Mouse (Mus musculus) stomach, embryonic 14.5 days (tissue): Measurements from ENCODE around the gene Dock10. TPM values are rescaled to one million over a fixed set of nuclear protein-coding genes. Genes with fewer than 3 reads are reported as not detected.
A peak's percentile ranks its signal among the peaks of the same experiment; 100 is the strongest.

Experiments
- ATAC-seq: fragments of 200-750 bp; cut with Nextera tagmentation; 2 replicates; pipeline ENCODE4 v1.8.0; 2017; ENCODE audit warnings: low read depth, moderate TSS enrichment; ENCODE audit not compliant: insufficient number of reproducible peaks, insufficient read depth, low FRiP score
- H3K27ac ChIP-seq: fragments of 300-500 bp; sonication (generic); 2 replicates; pipeline ENCODE4 v1.5.1; 2014; ENCODE audit warnings: mild to moderate bottlenecking, low read length, moderate library complexity, mixed read lengths
- H3K27me3 ChIP-seq: fragments of 300-500 bp; sonication (generic); 2 replicates; pipeline ENCODE4 v1.6.1; 2014; ENCODE audit warnings: low read length, control low read depth, mixed read lengths; ENCODE audit not compliant: control insufficient read depth, insufficient read depth
- H3K36me3 ChIP-seq: fragments of 300-500 bp; sonication (generic); 2 replicates; pipeline ENCODE4 v1.6.1; 2014; ENCODE audit warnings: mild to moderate bottlenecking, control low read depth, low read length, moderate library complexity, mixed read lengths; ENCODE audit not compliant: control insufficient read depth, insufficient read depth
- H3K4me1 ChIP-seq: fragments of 300-500 bp; sonication (generic); 2 replicates; pipeline ENCODE4 v1.6.1; 2014; ENCODE audit warnings: low read length, control low read depth, mixed read lengths; ENCODE audit not compliant: control insufficient read depth, insufficient read depth
- H3K4me2 ChIP-seq: fragments of 300-500 bp; sonication (generic); replicated peaks from 2 replicates; pipeline ENCODE4 v1.6.1; 2014; ENCODE audit warnings: low read depth, low read length, control low read depth
- H3K4me3 ChIP-seq: fragments of 300-500 bp; sonication (generic); 2 replicates; pipeline ENCODE4 v1.5.1; 2014; ENCODE audit warnings: low read depth, low read length, control low read depth
- H3K9ac ChIP-seq: fragments of 300-500 bp; sonication (generic); replicated peaks from 2 replicates; pipeline ENCODE4 v1.6.1; 2014; ENCODE audit warnings: low read depth, mild to moderate bottlenecking, control low read depth, low read length, moderate library complexity, mixed read lengths
- H3K9me3 ChIP-seq: fragments of 300-500 bp; sonication (generic); 2 replicates; pipeline ENCODE4 v1.6.1; 2016; ENCODE audit warnings: low read depth, low read length, control low read depth; ENCODE audit not compliant: control insufficient read depth
- WGBS: fragments of 180-500 bp; shearing (Covaris S2); extraction: QIAGEN DNeasy Blood & Tissue Kit; methylation state at CpG from one replicate; pipeline ENCODE4 v1.1.7; 2014; 5-methylcytosine and 5-hydroxymethylcytosine counted together
- polyA plus RNA-seq: library from polyadenylated mRNA; unstranded; fragments of >200 nt; fragmentation: Nextera tagmentation; extraction: Ambion mirVana; gene quantifications from 2 replicates; pipeline ENCODE4 v1.2.1, GENCODE M21; 2014

The Dock10 gene
- polyA plus RNA-seq, 1 experiment from 2014 or later = 9.4 TPM

DNA sequence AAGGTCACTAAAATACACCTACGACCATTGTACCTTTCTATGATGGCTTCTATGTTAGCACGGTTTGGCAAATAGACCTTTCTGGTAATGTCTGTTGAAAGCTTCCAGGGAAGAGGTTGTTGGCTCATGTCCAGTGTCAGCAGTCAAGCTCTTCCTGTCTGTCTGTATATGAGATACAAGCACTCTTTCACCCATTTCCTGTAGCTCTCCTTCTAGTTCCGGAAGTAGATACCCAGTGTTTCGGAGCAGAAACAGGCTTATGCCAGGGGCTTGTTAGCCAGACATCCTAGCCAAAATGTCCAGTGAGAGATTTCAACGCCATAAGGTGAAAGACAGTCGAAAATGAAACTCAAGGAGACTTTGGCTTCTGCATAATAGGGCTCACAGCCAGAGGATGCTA lies 38.9 kb downstream of the Dock10 start:
- no peak overlapping the region for H3K4me3 ChIP-seq
- ATAC-seq = no peak
- no peaks in the 10 kb centered on the region for H3K36me3 ChIP-seq
- H3K4me2 ChIP-seq = no peak overlapping the region
- whole genome bisulfite sequencing = 79% methylated on average over 6 of the region's 6 CpGs
- H3K4me1 ChIP-seq = no peaks in the 10 kb centered on the region
- no peak overlapping the region for H3K27ac ChIP-seq
- H3K9me3 ChIP-seq = no peaks in the 10 kb centered on the region
- no peak overlapping the region for H3K9ac ChIP-seq
- H3K27me3 ChIP-seq = no peaks in the 10 kb centered on the region

DNA sequence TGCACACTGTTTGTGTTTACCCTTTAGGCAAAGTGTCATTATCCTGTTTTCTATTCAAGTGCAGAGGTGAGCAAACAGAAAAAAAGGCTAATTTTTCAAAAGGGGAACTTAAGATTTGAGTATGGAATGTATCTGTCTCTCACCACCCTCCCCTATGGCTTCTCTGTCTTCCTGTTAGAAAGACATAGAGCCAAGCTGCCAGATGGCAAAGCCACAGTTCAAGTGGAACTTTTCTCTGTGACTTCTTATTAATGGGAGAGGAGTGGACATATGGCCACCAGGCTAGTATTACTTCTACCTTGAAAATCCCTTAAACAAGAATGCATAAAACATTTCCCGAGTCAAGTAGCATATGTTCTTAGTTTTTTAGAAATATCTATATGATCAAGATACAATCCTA lies 39.7 kb downstream of the Dock10 start:
- no peak for ATAC-seq
- H3K36me3 ChIP-seq = no peaks in the 10 kb centered on the region
- no peaks in the 10 kb centered on the region for H3K9me3 ChIP-seq
- WGBS = 78% methylated on average over 1 of the region's 1 CpGs
- no peaks in the 10 kb centered on the region for H3K4me1 ChIP-seq
- no peaks in the 10 kb centered on the region for H3K27me3 ChIP-seq
- H3K4me2 ChIP-seq = no peak overlapping the region
- H3K4me3 ChIP-seq = no peak overlapping the region
- no peak overlapping the region for H3K9ac ChIP-seq
- H3K27ac ChIP-seq = no peak overlapping the region

DNA sequence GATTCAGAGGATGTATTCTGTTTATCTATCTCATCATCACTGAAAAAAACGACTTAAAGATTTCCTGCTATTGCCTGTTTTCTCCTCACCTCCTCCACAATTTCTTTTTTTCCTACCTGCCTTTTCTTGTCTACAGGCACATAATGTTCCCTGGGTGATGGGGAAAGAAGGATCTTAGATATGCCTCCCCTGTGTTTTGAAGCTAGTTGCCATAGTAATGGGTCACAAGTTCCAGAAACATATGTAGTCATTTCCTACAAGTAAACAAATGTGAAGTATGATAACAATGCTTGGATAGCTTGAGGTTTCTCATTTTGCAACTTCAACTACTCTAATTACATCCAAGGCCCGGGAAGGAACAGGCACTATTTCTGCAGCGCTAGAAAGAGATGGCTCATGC lies 42.4 kb downstream of the Dock10 start:
- Histone ChIP-seq H3K9ac (no peak overlapping the region), H3K9me3 (no peaks in the 10 kb centered on the region), H3K27me3 (no peaks in the 10 kb centered on the region), H3K4me1 (peaks cover 4% of the 10 kb centered on the region; the same call in 1 of the 2 replicates), H3K27ac (no peak overlapping the region), H3K4me2 (no peak overlapping the region), H3K36me3 (no peaks in the 10 kb centered on the region), H3K4me3 (no peak overlapping the region)
- no peak for ATAC-seq
- 62% methylated on average over 3 of the region's 3 CpGs for WGBS

DNA sequence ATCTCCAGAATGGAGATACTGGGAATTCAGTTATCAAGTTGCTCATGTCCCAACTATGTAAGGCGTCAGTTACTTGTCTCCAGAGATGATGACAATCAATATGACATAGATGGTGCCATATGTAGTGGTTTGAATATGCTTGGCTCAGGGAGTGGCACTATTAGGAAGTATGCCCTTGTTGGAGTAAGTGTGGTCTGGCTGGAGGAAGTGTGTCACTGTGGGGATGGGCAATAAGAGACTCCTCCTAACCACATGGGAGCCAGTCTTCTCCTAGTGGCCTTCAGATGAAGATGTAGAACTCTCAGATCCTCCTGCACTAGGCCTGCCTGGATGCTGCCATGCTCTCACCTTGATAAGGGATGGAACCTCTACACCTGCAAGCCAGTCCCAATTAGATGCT lies 44.4 kb downstream of the Dock10 start:
- Histone ChIP-seq H3K4me3 (no peak overlapping the region), H3K27ac (no peak overlapping the region), H3K9ac (no peak overlapping the region), H3K27me3 (no peaks in the 10 kb centered on the region), H3K36me3 (no peaks in the 10 kb centered on the region), H3K4me2 (no peak overlapping the region), H3K4me1 (peaks cover 16% of the 10 kb centered on the region; the same call in 1 of the 2 replicates), H3K9me3 (no peaks in the 10 kb centered on the region)
- no peak for ATAC-seq
- WGBS = 95% methylated on average over 1 of the region's 1 CpGs

DNA sequence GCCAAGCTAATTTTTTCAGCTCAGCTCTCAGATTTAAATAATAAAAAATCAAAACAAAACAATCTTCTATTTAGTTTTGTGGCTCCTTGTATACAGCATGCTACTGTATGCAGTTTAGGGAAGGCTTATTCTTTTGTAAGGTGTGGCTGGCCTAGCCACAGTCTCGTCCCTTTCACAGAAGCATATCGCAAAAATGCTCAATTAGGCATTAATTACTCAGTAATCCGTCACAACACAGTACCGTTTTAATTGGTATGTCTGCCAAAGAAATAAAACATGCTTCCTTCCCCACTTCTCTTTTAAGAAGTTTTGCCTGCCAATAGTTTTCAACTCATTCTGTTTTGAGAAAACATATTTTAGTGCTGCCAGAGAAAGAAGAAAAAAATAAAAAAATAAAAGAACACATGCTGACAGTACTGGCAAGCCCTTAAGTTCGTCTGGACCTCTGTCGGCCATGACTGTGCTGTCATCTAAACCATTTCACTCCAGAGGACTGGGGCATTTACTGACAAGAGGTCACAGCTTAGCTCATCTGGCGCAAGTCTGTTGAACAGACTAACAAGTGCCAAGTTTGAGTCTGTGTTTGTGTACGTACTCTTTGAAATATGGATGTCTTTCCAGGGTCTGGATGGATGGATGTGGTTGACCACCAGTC lies 47.6 kb downstream of the Dock10 start:
- no peak for ATAC-seq
- H3K4me1 ChIP-seq = peaks cover 19% of the 10 kb centered on the region; the same call in 1 of the 2 replicates
- no peaks in the 10 kb centered on the region for H3K27me3 ChIP-seq
- 0 out of 2 replicates have a peak overlapping the region, but pooled peaks have one; percentile 21 for H3K27ac ChIP-seq
- no peak overlapping the region for H3K4me2 ChIP-seq
- WGBS = 55% methylated on average over 8 of the region's 8 CpGs
- H3K4me3 ChIP-seq = no peak overlapping the region
- no peak overlapping the region for H3K9ac ChIP-seq
- H3K36me3 ChIP-seq = no peaks in the 10 kb centered on the region
- H3K9me3 ChIP-seq = no peaks in the 10 kb centered on the region

DNA sequence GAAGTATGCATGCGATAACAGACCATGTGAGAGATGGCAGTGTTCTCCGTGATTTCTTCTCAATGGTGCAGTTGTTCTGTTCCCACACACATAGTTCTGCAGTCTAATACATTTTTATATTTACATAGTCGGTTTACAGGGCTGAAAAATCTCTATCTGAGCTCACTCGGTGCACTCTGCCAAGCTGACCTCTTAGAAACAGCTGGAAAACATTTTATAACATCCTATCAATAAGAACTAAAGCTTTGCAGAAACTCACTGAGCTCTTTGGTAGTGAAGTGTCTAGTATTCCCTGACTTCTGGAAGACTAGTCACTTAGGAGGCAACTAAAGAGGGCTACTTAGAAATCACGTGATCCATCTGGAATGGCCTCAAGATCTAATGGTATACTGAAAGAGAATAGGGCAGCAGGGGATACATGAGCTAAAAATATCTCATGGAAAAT lies 48.2 kb downstream of the Dock10 start:
- H3K9ac ChIP-seq = no peak overlapping the region
- H3K36me3 ChIP-seq = no peaks in the 10 kb centered on the region
- no peaks in the 10 kb centered on the region for H3K9me3 ChIP-seq
- peak overlapping the region; percentile 72; the same call in 1 of the 2 replicates for H3K27ac ChIP-seq
- H3K4me2 ChIP-seq = peak overlapping the region; percentile 29; the same call in 1 of the 2 replicates
- WGBS = 26% methylated on average over 5 of the region's 5 CpGs
- ATAC-seq = peak; percentile 57
- H3K4me3 ChIP-seq = peak overlapping the region; percentile 8; the same call in 1 of the 2 replicates
- H3K4me1 ChIP-seq = peaks cover 19% of the 10 kb centered on the region; the same call in 1 of the 2 replicates
- H3K27me3 ChIP-seq = no peaks in the 10 kb centered on the region

DNA sequence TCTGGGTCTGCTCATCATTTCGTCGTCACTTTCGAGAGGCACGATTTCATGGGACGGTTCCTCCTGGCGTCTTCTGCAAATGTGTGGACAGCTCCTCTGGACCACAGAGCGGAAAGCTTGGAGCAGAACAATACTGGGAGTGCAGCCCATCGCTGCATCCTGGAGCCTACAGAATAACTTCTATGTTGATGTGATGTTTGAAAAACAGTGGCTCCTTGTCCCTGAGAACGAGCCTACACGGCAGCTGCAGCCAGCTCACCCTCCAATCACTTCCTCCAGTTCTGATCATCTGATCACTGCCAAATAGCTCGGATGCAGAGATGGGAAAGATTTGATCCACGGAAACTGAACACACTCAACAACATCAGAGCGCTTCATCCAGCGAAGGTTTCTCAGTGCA lies 49.0 kb downstream of the Dock10 start:
- Histone ChIP-seq H3K9me3 (no peaks in the 10 kb centered on the region), H3K27me3 (no peaks in the 10 kb centered on the region), H3K27ac (peak overlapping the region; percentile 72; the same call in 1 of the 2 replicates), H3K4me1 (peaks cover 19% of the 10 kb centered on the region; the same call in 1 of the 2 replicates), H3K36me3 (no peaks in the 10 kb centered on the region), H3K4me2 (peak overlapping the region; percentile 29), H3K4me3 (peak overlapping the region; percentile 8; the same call in 1 of the 2 replicates), H3K9ac (no peak overlapping the region)
- WGBS = 60% methylated on average over 14 of the region's 14 CpGs
- ATAC-seq = no peak; the same call in 1 of the 2 replicates

DNA sequence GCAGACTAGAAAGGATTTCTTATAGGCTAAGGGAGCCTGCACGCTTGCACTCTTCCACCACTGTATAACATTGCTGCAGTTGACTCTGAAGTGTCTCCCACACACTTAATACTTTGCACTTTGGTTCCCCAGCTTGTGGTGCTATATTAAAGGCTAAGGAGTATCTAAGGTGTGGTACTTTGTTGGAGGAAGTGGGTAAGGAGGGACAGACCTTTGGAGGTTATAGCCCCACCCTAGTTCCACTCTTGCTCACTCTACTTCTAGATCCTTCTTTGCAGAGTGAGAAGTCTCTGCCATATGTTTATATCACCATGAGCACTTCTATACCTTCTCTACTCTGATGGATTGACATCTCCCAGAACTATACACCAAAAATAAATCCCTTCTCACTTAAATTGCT lies 55.0 kb downstream of the Dock10 start:
- no peak overlapping the region for H3K4me3 ChIP-seq
- no peaks in the 10 kb centered on the region for H3K4me1 ChIP-seq
- H3K4me2 ChIP-seq = no peak overlapping the region
- H3K9me3 ChIP-seq = no peaks in the 10 kb centered on the region
- no peaks in the 10 kb centered on the region for H3K27me3 ChIP-seq
- 97% methylated on average over 1 of the region's 1 CpGs for WGBS
- no peaks in the 10 kb centered on the region for H3K36me3 ChIP-seq
- H3K9ac ChIP-seq = no peak overlapping the region
- ATAC-seq = no peak
- no peak overlapping the region for H3K27ac ChIP-seq
